Mouse (Mus musculus): ENCODE results near the gene Atp6v1e1.
"Not testable (repeated sequence)": the region's sequence is repeated elsewhere in the genome, so short reads cannot be mapped to it uniquely, and the experiment has no call there.

The Atp6v1e1 gene

DNA sequence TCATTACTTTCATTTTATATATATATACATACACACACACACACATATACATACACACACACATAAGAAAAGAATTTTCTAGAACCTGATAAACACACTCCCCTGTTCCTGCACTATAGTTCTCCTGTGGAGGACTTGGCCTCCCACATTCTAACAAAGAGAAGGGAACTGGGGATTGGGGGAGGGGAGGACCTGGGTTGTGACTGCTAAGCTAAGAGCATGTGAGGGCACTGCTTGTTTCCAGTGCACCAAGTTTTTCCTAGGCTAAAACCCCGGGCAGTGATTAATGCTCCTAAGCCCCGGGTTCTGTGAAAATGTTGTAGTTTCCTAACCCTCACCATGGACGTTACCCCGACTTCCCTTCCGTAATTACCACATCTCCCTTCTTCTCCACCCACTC lies 2.4 kb downstream of the Atp6v1e1 start:
- DNase-seq (ENCODE audit: low spot score), result no peak

DNA sequence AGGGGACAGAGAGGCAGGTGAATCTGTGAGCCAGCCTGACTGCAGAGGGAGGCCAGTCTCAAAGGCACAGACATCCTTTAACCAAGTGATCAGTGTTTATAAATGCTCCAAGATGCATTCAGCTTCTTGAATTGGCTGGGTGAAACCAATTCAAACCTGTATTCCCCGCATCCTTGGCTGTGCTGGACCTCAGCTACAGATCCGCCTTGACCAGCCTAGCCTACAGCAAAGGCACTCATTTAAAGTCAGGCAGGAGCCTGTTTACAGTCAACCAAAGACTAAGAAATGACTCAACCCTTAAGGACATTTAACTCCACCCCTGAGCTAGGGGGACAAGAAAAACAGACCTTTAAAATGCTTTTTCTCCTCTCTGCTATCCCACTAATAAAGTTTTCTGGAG lies 3.3 kb downstream of the Atp6v1e1 start:
- DNase-seq (ENCODE audit: low spot score), result no peak

DNA sequence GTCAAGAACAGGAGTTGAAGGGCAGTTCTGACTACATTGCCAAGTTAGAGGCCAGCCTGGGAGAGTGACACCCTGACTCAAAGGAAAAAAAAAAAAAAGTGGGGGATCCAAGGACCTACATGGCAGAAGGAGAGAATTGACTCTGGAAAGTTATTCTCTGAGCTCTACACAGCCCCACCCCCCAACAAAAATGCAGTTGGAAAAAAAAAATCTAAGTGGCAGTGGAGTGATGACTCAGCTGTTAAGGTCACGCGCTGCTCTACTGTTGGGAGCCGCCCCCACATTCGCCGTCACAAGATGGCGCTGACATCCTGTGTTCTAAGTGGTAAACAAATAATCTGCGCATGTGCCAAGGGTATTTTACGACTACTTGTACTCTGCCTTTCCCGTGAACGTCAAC lies 10.6 kb downstream of the Atp6v1e1 start:
- DNase-seq (ENCODE audit: low spot score), result not testable (repeated sequence)

DNA sequence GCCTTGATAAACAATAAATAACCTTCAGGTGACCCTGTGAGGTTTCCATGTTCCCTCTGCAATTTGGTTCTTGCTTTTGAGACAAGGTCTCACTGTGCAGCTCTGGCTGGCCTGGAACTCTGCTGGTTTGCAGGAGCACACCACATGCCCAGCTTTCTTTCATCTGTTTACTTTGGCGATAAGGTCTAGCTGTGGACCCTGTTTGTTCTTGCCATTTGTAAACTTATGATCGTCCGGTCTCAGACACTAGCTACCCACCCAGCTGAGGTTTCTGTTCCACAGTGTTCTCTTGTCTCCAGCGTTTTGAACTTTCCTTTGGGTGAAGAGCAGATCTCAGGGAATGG lies 14.9 kb downstream of the Atp6v1e1 start:
- DNase-seq (ENCODE audit: low spot score), result no peak

DNA sequence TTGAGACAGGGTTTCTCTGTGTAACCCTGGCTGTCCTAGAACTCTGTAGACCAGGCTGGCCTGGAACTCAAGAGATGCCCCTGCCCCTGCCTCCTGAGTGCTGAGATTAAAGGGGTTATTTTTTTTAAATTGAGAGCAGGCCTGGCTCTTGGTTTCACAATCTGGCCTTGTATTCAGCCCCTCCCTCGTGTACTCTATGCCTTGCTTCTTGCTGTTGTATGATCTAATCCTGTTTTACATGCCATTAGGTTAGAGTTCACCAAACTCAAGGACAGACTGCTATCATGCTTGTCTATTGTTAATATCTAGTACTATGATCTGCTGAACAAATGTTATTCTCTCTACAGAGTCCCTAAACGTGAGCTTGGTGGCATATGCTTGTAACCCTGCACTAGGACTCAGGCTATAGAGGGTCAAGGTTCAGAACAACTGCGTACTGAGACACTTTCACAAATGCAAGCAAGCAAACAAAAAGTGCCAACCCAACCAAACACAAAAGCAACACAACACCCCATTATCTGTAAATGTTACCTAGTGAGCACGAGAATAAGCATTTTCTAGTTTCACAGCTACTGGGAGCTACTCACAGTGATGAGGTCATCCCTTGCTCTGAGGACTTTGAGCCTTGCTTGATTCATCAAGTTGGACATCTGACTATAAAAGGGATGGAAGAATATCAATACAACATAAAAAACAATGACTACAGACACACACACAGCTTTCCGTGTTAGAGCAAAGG lies 15.4 kb downstream of the Atp6v1e1 start:
- peak; percentile 72 for DNase-seq (ENCODE audit: low spot score)

DNA sequence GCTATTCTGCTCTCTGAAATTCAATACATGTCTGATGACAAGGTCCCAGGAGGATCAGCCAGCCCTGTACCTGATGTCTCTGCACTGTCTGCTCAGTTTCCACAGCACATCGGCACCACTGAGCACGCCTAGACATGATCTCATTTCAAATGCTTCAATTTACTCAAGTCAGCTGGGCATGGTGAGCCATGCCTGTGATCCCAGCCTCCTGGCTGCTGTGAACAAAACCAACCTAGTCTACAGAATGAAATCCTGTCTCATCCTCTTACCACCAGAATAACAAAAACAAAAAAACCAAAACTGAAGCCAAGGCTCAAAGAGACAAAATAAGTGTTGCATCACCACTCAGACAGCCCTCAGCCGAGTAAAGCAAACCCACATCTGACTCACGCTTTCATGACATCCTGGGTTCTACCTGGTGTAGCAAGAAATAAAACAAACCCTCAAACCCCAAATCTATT lies 23.0 kb downstream of the Atp6v1e1 start:
- DNase-seq (ENCODE audit: low spot score), result no peak

DNA sequence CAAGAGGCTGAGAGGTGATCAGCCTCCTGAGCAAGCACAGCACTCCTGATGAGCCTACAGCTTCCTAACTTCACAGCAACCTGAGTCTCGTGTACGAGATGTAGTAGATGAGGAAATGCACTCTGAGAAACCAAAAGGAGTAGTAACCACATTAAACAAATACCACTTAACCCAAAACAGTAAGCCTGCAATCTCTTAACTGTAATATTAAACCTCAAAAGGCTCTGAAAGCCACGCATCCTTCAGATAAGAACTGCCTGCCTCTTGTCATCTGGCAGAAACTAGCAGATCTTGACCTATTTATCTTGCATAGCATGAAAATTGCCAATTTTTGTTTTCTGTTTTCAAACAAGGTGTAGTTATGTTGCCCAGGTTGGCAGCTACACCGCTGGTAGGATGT lies 23.7 kb downstream of the Atp6v1e1 start:
- no peak for DNase-seq (ENCODE audit: low spot score)

DNA sequence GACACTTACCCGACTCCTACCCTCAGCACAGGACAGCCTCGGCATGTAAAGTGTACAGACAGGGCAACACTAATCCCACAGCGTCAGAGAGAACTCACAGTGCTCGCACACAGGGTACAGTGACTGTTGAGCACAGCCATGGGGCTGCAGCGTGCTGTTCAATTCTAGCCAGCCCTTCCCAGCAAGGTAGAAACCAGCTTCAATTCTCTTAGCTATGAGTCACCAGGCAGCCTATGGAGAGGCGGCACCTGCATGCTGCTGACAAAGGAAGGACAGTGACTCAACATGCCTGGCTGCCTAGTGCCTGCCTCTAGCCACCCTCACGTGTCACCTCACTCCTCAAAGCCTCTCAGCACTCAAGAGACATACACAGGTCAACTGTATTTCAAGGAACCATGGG lies 24.6 kb downstream of the Atp6v1e1 start:
- no peak for DNase-seq (ENCODE audit: low spot score)

DNA sequence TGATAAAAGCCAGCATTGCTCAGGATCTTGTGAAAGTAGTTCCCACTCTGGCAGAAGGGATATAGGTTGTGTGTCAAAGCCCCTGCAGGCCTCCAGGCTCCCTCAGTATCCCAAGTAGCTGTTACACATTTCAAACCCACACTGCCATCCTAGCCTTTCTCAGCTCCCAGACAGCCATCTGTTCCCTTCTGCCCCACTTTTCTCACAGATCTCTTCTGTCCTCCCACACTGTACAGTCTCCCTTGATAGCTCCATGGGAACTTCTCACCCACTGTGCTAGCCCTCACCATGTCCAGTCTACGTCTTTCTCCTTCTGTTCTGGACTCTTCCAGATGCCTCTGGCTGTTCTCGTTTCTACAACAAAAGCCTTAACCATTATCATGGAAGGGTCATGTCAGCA lies 26.5 kb downstream of the Atp6v1e1 start:
- no peak for DNase-seq (ENCODE audit: low spot score)

DNA sequence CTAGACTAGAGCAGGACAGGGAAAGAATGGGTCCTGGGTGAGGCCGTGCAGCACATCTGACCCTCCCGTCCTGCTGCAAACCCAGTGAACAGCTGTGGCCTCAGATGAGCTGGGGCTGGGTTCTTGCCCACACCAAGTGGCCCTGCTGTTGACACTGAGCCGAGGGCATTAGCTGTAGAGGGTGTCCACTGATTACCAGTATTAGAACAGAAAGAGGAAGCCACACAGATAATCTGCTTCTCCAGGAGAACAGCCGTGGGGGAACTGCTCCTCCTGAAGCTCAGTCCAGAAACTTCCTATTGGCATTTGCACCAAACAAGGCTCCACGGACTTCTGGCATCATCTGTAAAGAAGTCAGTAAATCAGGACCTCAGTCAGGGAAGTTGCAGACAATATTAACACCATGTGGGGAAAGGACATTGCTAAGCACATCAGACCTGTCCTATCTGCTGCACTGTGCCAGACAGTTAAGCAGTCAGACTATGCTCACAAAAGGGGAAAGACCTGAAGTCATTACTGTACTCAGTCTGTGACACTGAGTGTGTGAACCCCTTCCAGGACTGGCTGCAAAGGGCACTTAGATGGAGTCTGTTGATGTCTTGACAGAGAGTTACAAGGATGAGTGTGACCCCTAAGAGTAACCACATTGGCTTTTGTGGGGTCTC lies 27.0 kb downstream of the Atp6v1e1 start:
- DNase-seq (ENCODE audit: low spot score), result no peak

DNA sequence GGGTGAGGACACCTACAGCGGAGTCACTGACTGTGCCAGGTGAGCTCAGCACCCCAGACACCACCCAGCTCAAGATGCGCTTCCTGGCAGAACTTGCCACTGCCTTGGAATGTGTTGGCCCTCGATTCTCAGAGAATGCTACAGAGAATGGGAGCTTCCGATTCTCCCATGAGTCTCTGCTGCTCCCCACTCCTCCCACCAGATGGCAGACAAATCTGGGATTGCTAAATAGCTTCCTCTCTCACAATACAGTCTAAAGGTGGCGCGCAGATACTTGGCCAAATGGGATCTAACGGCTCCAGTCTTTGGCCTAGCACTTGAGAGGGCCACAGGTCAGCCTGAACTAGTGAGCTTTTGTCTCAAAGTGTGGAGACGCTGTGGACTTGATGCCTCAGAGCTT lies 29.6 kb downstream of the Atp6v1e1 start:
- DNase-seq (ENCODE audit: low spot score), result peak; percentile 74

DNA sequence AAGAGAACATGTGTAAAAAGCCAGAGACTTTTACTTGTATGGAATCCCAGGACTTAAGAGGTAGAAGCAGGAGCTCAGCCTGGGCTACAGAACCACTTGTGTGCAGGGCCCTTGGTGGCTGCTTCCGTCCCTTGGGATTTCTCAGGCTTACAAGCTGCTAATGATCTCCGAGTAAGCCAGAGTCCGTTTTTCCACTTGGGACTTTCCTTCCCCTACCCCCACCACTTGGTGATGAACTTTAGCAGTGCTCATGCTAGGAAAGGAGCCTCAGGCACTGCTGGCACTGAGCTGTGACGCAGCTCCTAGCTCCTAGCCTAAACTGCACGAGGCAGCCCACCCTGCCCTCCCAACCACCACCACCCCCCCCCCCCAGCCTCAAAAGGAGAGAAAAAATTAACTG lies 31.9 kb downstream of the Atp6v1e1 start:
- no peak for DNase-seq (ENCODE audit: low spot score)

DNA sequence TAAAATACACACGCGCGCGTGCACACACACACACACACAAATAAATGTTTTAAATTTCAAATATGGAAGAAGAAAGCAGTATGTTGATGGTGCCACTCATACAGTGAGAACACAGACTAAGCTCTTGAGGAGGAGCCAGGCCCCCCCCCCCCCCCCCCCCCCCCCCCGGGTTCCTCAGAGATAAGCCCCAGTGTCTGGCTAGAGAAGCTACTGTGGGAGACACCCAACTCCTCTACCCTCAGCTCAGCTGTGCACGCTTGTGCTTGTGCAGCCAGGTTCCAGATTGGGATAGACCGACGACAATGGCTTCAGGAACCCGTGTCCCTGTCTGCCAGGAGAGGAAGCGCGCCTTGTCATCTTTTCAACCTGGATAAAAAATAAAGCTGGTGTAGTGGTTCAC lies 32.4 kb downstream of the Atp6v1e1 start:
- DNase-seq (ENCODE audit: low spot score), result no peak

DNA sequence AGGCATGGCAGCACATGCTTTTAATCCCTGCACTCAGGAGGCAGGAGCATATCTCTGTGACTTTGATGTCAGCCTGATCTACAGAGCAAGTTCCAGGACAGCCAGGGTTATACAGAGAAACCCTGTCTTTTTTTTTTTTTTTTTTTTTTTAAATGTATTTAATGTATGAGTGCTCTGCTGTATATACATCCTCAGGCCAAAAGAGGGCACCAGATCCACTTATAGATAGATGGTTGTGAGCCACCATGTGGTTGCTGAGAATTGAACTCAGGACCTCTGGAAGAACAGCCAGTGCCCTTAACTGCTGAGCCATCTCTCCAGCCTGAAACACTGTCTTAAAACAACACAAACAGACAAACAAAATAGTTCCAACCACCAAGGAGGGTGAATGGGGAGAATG lies 33.7 kb downstream of the Atp6v1e1 start:
- DNase-seq (ENCODE audit: low spot score), result peak; percentile 39

DNA sequence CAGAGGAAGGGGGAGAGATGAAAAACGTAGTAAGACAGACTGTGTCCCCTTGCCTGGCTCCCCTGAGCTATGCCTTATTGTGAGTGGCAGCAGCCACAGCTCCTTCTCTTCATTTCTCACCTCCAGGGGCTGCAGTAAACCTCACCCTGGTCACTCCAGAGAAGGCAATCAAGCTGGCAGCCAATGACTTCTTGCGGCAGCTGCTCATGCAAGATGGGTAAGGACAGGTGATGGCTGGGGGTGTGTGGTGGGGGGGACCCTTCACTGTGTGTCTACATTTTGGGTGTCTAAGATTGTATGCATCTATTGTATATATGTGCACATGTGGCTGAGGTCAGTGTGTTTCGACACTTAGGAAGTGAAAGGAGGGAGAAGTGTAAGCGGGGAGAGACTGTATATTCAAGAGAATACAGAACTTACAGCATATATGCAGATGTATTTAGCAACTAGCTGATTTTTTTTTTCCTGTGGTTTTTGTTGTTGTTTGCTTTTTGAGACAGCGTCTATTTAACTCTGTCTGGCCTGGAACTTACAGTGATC lies 34.5 kb downstream of the Atp6v1e1 start:
- DNase-seq (ENCODE audit: low spot score), result no peak

DNA sequence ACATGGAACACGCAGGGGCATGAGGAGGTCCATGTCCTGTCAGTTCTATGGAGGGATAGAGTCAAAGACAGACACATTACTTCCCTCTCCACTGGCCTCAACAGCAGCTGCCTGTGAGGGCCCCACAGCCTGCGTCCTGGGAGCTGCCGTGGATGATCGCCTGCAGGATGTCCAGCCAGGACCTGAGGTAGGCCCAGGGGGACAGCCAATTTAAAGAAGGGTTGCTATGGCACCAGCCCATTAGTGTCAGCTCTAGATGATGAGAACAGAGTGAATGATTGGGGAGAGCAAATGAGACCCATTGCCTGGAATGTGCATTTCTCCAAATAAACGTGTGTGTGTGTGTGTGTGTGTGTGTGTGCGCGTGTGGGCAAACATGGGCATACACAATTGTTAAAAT lies 38.2 kb downstream of the Atp6v1e1 start:
- DNase-seq (ENCODE audit: low spot score), result no peak

DNA sequence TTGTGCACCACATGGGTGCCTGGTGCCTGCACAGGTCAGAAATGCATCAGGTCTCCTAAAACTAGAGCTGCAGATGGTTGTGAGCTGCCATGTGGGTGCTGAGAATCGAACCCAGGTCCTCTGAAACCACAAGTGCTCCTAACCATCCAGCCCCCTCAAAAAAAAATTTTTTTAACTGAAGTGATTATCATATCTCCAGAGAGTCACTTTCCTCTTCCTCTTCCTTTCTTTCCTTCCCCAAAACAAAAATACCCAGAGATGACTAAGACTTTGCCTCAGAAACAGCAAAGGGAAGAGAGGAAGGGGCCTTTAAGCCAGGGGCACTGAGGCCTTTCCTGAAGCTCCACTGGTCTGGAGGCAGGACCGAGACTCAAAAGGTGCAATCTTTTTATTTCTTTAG lies 39.6 kb downstream of the Atp6v1e1 start:
- DNase-seq (ENCODE audit: low spot score), result no peak

DNA sequence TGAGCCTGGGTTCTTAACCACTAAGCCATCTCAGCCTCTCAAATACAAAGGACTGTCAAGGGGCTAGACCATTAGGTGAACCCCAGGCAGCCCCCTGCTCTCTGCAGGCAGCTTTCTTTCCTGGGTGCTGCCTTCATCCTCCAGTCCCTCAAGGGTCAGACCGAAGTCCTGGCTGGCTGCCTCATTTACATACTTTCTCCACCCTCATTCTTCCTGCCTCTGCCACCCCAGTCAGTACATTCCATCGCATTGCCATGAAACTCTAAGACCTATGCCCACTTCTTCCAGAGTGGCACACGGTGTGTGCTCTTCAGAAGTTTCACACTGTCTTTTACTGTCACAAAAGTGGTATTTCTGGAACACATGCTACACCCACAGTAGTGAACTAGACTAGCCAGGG lies 44.4 kb downstream of the Atp6v1e1 start:
- DNase-seq (ENCODE audit: low spot score), result no peak

DNA sequence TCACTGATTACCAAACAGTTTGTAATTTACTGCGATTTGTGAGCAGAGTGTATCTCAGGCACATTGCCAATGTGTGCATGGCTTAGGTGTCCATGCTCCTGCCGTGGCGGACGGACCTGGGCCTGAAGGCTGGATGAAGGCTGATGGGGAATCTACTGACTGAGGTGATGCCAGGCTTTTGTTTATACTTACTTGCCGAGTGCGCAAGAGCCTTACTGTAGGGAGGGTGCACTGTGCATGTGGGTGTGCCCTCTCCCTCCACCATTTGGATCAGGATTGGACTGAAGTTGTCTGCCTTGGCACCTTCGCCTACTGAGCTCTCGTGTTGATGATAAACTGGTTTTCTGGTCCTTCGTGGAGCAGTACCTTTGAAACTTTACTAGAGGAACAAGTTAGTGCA lies 45.1 kb downstream of the Atp6v1e1 start:
- DNase-seq (ENCODE audit: low spot score), result no peak

DNA sequence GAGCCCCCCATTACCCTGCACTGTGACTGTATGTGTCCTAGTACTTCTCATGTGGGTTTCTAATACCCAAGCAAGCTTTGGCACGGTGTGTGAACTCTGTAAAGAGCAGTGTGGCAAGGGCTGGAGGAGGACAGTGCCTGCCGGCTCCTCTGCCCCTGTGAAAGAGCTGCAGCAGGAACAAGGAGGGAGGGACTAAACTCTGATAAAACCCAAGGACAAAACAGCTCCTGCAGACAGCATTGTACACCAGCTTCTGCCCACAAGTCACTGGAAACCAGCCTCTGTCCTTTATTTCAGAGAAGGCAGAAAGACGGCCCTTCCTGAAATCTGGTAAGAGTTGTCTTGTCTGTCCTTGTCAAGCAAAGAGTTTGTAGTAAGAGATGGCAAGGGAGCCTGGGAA lies 46.3 kb downstream of the Atp6v1e1 start:
- no peak for DNase-seq (ENCODE audit: low spot score)

DNA sequence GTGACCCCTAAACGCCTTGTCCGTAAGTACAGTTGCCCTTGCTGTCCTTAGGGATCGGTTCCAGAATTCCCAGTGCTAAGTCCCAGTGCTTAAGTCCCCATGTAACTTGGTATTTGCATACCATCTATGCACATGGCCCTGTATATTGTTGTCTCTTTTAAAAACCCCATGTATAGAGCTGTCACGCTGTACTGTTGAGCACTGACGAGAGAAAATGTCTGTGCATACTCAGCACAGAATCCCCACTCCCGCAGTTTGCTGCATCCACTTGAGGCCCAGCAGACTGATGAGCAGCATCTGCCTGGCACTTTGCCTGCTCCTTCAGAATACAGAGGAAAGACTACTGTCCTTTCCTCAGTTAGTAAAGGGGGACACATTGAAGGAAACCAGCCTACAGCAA lies 48.8 kb downstream of the Atp6v1e1 start:
- no peak for DNase-seq (ENCODE audit: low spot score)

DNA sequence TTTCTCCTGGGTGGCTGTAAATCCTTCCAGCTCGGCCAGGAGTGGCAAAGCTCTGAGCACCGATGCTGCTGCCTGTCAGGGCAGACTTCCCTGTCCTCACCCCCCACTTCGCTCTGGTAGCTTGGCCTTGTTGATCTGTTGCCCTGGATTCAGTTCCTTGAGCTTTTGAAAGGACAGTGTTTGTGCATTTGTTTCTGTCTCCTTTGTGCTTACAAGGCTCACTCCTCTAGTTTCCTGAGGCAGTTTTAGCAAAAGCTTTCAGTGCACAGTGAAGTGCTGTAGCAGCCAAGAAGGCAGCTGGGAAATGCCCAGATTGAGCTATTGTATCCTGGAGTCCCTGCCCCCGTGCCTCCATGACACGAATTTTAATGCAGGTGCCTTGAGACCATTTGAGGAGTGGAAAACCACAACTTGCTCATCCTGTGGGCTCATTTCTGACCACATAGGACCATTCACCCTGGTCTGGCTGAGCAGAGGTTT lies 49.4 kb downstream of the Atp6v1e1 start, which contains the start of gene Slc25a18:
Gene Slc25a18, plus strand, starts transcription at position 430 of the 480 bp plus-strand sequence.
- DNase-seq (ENCODE audit: low spot score), result no peak

DNA sequence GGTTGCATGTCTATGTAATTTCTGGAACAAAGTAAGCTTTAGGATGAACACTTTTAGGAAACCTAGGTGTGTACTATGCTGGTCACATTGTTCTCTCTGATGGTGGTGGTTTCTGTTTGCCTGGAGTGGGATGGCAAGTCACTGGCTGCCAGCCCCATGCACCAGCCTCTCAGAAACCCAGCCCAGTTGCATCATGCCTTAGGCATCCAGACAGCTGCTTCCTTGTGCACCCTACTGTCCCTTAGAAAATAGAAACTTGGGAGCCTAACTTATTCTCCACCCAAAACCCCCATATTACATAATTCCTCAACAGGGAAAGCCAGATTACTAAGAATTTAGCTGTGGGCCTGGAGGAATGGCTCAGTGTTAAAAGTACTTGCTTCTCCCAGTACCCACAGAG lies 50.6 kb downstream of the Atp6v1e1 start:
- peak; percentile 38 for DNase-seq (ENCODE audit: low spot score)

Data from adipocyte (in vitro differentiated cells).